Mouse (Mus musculus): ENCODE measurements around the gene Unc13d. TPM values are rescaled to one million over a fixed set of nuclear protein-coding genes. Genes with fewer than 3 reads are reported as not detected.
"Not testable (repeated sequence)": the region's sequence is repeated elsewhere in the genome, so short reads cannot be mapped to it uniquely, and the experiment has no call there.

Unc13d gene
- polyA plus RNA-seq, 1 experiment: not detected

GRCm38 (mm10) chr11:116106154-116106962, 28.6 kb upstream of the Unc13d start:
- no peak overlapping the region for H3K27ac ChIP-seq (replicated peaks; ENCODE audit: low read depth, low read length)
- H3K4me1 ChIP-seq (ENCODE audit: control insufficient read depth, insufficient read depth, insufficient read length, low read length): peaks cover 32% of the 10 kb centered on the region
- no peak overlapping the region for H3K4me3 ChIP-seq (ENCODE audit: insufficient read depth, low read depth, low read length)

GRCm38 (mm10) chr11:116105065-116105464, 27.3 kb upstream of the Unc13d start:
- Histone ChIP-seq H3K4me3 (ENCODE audit: insufficient read depth, low read depth, low read length) (no peak overlapping the region), H3K4me1 (ENCODE audit: control insufficient read depth, insufficient read depth, insufficient read length, low read length) (peaks cover 41% of the 10 kb centered on the region), H3K27ac (replicated peaks; ENCODE audit: low read depth, low read length) (no peak overlapping the region)

GRCm38 (mm10) chr11:116104006-116104646, 26.4 kb upstream of the Unc13d start:
- Histone ChIP-seq H3K4me3 (ENCODE audit: insufficient read depth, low read depth, low read length) (no peak overlapping the region), H3K27ac (replicated peaks; ENCODE audit: low read depth, low read length) (peak overlapping the region; percentile 81), H3K4me1 (ENCODE audit: control insufficient read depth, insufficient read depth, insufficient read length, low read length) (peaks cover 49% of the 10 kb centered on the region)

GRCm38 (mm10) chr11:116103572-116103971, 25.8 kb upstream of the Unc13d start:
- Histone ChIP-seq H3K4me1 (ENCODE audit: control insufficient read depth, insufficient read depth, insufficient read length, low read length) (peaks cover 52% of the 10 kb centered on the region), H3K27ac (replicated peaks; ENCODE audit: low read depth, low read length) (peak overlapping the region; percentile 58), H3K4me3 (ENCODE audit: insufficient read depth, low read depth, low read length) (no peak overlapping the region)

GRCm38 (mm10) chr11:116102472-116102871, 24.7 kb upstream of the Unc13d start:
- Histone ChIP-seq H3K27ac (replicated peaks; ENCODE audit: low read depth, low read length) (peak overlapping the region; percentile 51), H3K4me3 (ENCODE audit: insufficient read depth, low read depth, low read length) (no peak overlapping the region), H3K4me1 (ENCODE audit: control insufficient read depth, insufficient read depth, insufficient read length, low read length) (peaks cover 45% of the 10 kb centered on the region)

DNA sequence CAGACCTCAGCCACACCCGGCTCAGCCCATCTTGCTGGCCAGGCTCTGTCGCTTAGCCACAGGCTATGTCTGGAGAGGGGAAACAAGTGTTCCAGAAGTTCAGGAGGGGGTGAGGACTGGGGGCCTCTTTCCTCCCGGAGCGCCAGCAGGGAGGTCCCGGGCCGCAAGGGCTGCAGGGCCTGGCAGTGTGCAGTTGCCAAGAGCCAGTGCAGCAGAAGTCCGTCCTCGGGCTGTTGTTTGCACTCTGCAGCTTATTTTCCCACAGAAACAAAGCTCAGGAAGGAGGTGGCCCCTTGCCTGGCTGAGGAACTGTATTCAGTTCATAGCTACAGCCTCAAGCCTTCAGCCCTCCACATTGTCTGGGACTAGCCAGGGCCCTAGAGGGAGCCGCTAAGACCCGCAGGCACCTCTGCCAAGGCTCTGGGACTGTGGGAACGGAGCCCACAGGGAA, 24.2 kb upstream of the Unc13d start:
- peaks cover 42% of the 10 kb centered on the region for H3K4me1 ChIP-seq (ENCODE audit: control insufficient read depth, insufficient read depth, insufficient read length, low read length)
- H3K27ac ChIP-seq (replicated peaks; ENCODE audit: low read depth, low read length): peak overlapping the region; percentile 51
- H3K4me3 ChIP-seq (ENCODE audit: insufficient read depth, low read depth, low read length): no peak overlapping the region

DNA sequence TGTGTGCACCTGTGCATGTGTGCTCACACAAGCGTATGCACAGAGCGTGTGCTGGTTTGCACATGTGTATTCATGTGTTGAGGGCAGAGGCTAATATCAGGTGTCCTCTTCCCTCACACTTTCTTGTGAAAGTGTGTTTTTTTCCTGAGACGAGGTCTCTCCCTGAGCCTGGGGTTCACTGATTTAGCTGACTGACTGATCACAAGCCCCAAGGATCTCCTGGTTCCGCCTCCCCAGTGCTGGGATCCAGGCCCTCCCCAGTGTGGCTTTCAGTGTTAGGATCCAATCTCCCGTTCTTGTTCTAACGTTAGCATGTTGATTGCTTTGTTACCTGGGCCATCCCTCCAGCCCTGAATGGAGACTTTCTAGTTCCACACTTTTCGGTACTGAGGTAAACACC, 23.1 kb upstream of the Unc13d start:
- Histone ChIP-seq H3K27ac (replicated peaks; ENCODE audit: low read depth, low read length) (peak overlapping the region; percentile 42), H3K4me3 (ENCODE audit: insufficient read depth, low read depth, low read length) (no peak overlapping the region), H3K4me1 (ENCODE audit: control insufficient read depth, insufficient read depth, insufficient read length, low read length) (peaks cover 42% of the 10 kb centered on the region)

DNA sequence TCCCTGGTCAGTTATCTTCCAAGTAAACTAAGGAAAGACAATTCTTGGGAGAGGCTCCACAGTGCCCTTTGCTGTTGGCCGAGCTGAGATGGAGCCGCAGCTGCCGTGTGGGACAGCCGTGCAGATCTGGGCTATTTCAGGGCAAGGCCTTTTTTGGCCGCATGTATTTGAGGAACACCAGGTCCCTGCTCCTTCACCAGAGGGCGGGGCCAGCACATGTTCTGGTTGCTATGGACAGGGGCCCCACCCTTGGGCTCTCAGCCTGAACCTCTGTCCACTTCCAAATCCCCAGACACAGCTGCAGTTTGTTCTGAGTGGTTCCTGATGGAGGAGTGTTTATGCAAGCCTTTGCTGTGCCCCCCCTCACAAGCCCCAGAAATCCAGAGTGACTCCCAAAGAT, 22.6 kb upstream of the Unc13d start:
- Histone ChIP-seq H3K4me3 (ENCODE audit: insufficient read depth, low read depth, low read length) (no peak overlapping the region), H3K27ac (replicated peaks; ENCODE audit: low read depth, low read length) (peak overlapping the region; percentile 42), H3K4me1 (ENCODE audit: control insufficient read depth, insufficient read depth, insufficient read length, low read length) (peaks cover 44% of the 10 kb centered on the region)

DNA sequence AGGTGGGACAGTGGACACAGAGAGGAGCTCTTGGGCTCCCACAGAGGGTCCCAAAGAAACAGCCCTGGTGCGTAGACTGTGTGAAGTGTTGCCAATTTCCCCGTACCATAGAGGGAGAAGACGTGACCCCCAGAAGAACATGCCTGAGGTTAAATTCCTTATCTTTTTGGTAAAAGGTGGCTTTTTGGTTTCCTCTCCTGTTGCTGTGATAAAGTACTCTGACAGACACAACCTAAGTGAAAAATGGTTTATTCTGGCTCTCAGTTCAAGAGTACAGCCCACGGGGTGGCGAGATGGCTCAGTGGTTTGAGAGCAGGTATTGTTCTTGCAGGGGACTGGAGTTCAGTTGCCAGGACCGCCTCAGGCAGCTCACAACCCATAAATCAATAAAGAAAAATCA, 21.7 kb upstream of the Unc13d start:
- Histone ChIP-seq H3K4me1 (ENCODE audit: control insufficient read depth, insufficient read depth, insufficient read length, low read length) (peaks cover 43% of the 10 kb centered on the region), H3K27ac (replicated peaks; ENCODE audit: low read depth, low read length) (peak overlapping the region; percentile 75), H3K4me3 (ENCODE audit: insufficient read depth, low read depth, low read length) (no peak overlapping the region)

DNA sequence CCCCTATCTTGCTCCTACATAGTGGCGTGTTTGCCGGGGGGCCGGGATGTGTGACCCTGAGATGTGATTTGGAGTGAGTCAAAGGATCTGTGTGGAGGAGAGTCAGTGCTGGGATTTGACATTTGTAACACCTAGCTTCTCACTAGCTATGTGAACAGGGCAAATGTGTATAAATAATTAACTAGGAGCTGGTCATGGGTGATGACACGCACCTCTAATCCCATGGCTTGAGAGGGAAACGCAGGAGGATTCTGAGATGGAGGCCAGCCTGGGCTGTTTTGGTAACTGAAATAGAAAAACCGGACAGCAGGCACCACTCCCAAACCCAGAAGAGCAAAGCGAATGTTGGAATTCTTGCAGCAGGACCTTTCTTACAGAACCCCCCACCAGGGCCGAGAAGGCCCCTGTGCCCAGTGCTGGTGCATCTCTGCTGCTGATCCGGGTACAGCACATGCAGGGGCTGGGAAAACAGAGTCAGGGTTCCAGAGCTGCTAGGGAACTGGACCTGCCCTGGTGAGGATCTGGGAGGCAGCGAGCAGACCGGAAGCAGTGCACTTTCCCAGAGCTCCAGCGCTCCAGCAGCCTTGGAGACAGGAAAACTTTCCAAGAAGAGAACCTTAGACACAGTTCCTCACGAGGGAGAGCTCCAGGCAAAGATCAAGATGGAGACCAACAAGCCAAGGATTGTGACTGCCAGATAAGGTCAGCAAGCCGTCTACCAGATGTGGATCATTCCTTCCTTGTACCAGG, 21.1 kb upstream of the Unc13d start:
- H3K4me3 ChIP-seq (ENCODE audit: insufficient read depth, low read depth, low read length): no peak overlapping the region
- peaks cover 42% of the 10 kb centered on the region for H3K4me1 ChIP-seq (ENCODE audit: control insufficient read depth, insufficient read depth, insufficient read length, low read length)
- H3K27ac ChIP-seq (replicated peaks; ENCODE audit: low read depth, low read length): peak overlapping the region; percentile 75

DNA sequence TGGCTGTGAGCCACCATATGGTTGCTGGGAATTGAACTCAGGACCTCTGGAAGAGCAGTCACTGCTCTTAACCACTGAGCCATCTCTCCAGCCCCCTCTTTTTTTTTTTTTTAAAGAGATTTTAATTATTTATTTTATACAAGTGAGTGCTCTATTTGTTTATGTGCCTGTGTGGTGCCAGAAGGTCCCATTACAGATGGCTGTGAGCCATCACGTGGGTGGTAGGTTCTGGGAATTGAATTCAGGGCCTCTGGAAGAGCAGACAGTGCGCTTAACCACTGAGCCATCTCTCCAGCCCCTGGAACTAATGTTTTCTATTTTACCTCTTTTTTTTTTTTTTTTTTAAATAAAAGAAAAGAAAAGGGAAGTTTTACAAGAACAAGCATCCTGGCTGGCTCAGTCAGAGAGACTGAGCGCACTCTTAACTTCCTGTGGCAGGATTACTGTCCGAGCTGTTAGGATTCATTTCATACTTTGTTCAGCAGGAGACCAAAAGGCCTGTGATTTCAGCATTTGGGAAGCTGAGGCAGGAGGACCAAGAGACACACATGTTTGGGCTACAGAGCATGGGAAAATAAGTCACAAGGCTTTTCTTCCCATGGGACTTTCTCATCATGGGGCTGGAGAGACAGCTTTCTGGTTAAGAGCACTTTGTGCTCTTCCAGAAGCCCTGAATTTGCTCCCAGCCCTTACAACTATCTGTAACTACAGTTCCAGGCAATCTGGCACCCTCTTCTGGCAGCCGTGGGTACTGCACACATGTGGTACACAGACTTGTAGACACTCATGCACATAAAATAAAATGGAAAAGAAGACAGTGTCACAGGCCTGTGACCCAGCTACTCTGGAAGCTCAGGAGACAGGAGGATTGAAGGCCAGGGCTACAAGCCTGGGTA, 18.7 kb upstream of the Unc13d start:
- Histone ChIP-seq H3K4me1 (ENCODE audit: control insufficient read depth, insufficient read depth, insufficient read length, low read length) (peaks cover 31% of the 10 kb centered on the region), H3K4me3 (ENCODE audit: insufficient read depth, low read depth, low read length) (no peak overlapping the region), H3K27ac (replicated peaks; ENCODE audit: low read depth, low read length) (no peak overlapping the region)

- peak overlapping the region; percentile 88 for H3K27ac ChIP-seq (replicated peaks; ENCODE audit: low read depth, low read length)
- H3K4me1 ChIP-seq (ENCODE audit: control insufficient read depth, insufficient read depth, insufficient read length, low read length): peaks cover 26% of the 10 kb centered on the region
- no peak overlapping the region for H3K4me3 ChIP-seq (ENCODE audit: insufficient read depth, low read depth, low read length)
Measured at GRCm38 (mm10) chr11:116095573-116095972, 17.8 kb upstream of the Unc13d start.

DNA sequence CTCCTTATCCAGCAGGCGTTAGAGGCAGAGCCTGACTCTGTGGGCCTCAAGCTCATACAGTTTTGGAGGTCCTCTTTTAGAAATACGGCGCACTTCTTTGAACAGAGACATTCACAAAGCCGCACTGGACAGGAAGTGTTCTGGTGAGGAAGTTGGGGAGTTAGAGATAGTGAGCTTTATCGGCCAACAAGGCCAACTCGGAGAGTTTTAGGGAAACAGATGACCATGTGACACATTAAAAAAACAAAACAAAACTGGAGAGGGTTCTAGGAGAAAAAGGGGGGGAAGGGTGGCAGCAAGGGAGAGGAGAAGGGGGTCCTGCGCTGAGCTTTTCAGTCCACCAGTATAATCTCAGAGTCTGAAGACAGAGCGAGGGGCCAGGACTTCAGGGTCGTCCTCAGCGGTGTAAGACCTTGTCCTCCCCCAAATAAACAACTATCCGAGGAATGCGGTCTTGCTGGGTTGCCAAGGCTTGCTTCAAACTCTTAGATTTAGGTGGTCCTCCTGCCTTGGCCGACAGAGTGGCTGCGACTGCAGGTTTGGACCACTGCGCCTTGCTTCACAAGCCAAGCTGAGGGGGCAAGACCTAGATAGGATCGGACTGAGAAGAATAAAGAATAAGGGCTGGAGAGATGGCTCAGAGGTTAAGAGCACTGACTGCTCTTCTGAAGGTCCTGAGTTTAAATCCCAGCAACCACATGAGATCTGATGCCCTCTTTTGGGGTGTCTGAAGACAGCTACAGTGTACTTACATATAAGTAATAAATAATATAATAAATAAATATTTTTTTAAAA, 16.2 kb upstream of the Unc13d start:
- Histone ChIP-seq H3K27ac (replicated peaks; ENCODE audit: low read depth, low read length) (peak overlapping the region; percentile 84), H3K4me3 (ENCODE audit: insufficient read depth, low read depth, low read length) (no peak overlapping the region)

GRCm38 (mm10) chr11:116092959-116093358, 15.2 kb upstream of the Unc13d start:
- H3K4me1 ChIP-seq (ENCODE audit: control insufficient read depth, insufficient read depth, insufficient read length, low read length); H3K27ac ChIP-seq (replicated peaks; ENCODE audit: low read depth, low read length); H3K4me3 ChIP-seq (ENCODE audit: insufficient read depth, low read depth, low read length): not testable (repeated sequence)

More for the DNA sequence above, 16.2 kb upstream of the Unc13d start:
- H3K4me1 ChIP-seq (ENCODE audit: control insufficient read depth, insufficient read depth, insufficient read length, low read length): peaks cover 12% of the 10 kb centered on the region
